Mouse (Mus musculus) left cerebral cortex, postnatal 14 days (tissue): Measurements from ENCODE around the gene Rnf223. TPM values are rescaled to one million over a fixed set of nuclear protein-coding genes. Genes with fewer than 3 reads are reported as not detected.

Experiments
- total RNA-seq, 2 experiments: library from RNA; stranded (reverse); gene quantifications; 2 replicates each; pipeline ENCODE4 v1.2.3; 2021

Rnf223 gene
- total RNA-seq, 2 experiments from 2014 or later = 0.31 to 0.66 TPM

Other genes with a start within 250 kb of the Rnf223 start
- gene Pusl1, start 238.7 kb upstream of the Rnf223 start, total RNA-seq = 10 to 100 TPM; 65.3 to 66.9 TPM
- 100 to 1,000 TPM; 139 TPM for gene Acap3, start 238.7 kb upstream of the Rnf223 start, total RNA-seq
- 10 to 100 TPM; 69.8 to 79.0 TPM for gene Ube2j2, start 186.7 kb upstream of the Rnf223 start, total RNA-seq
- 10 to 100 TPM; 13.5 to 15.1 TPM for gene C1qtnf12, start 168.2 kb upstream of the Rnf223 start, total RNA-seq
- 10 to 100 TPM in 1 of 2 experiments, 1 to 10 TPM in 1; 9.6 to 10.6 TPM for gene B3galt6, start 137.9 kb upstream of the Rnf223 start, total RNA-seq
- gene Sdf4, start 137.6 kb upstream of the Rnf223 start, total RNA-seq = 100 to 1,000 TPM; 150 to 157 TPM
- gene Tnfrsf4, start 116.7 kb upstream of the Rnf223 start, total RNA-seq = 1 to 10 TPM in 1 of 2 experiments, under 1 TPM in 1; 0.66 to 1.2 TPM
- gene Tnfrsf18, start 104.3 kb upstream of the Rnf223 start, total RNA-seq = under 1 TPM in 1 of 2 experiments, not detected in 1; 0.32 TPM
- not detected for gene Ttll10, start 71.1 kb upstream of the Rnf223 start, total RNA-seq
- gene 9430015G10Rik, start 20.5 kb upstream of the Rnf223 start, total RNA-seq = 10 to 100 TPM; 28.0 to 28.1 TPM
- 100 to 1,000 TPM; 184 to 198 TPM for gene Agrn, start 67.0 kb downstream of the Rnf223 start, total RNA-seq
- gene Isg15, start 70.3 kb downstream of the Rnf223 start, total RNA-seq = under 1 TPM in 1 of 2 experiments, not detected in 1; 0.66 TPM
- gene AW011738, start 72.8 kb downstream of the Rnf223 start, total RNA-seq = 1 to 10 TPM; 4.0 to 5.0 TPM
- gene Perm1, start 85.4 kb downstream of the Rnf223 start, total RNA-seq = under 1 TPM; 0.20 to 0.66 TPM
- 10 to 100 TPM; 34.8 to 36.3 TPM for gene Plekhn1, start 104.3 kb downstream of the Rnf223 start, total RNA-seq
- gene Noc2l, start 105.5 kb downstream of the Rnf223 start, total RNA-seq = 10 to 100 TPM; 60.3 to 61.4 TPM
- gene Samd11, start 125.1 kb downstream of the Rnf223 start, total RNA-seq = 1 to 10 TPM; 3.9 to 4.5 TPM
- gene Vmn2r-ps159, start 200.6 kb downstream of the Rnf223 start, total RNA-seq = not detected